Mouse (Mus musculus) left cerebral cortex, adult 18-20 months (tissue): ENCODE data around the gene Mmel1. TPM values are rescaled to one million over a fixed set of nuclear protein-coding genes. Genes with fewer than 3 reads are reported as not detected.

ENCODE experiments used
- DNase-seq, 2 experiments: peaks; one replicate each; pipeline ENCODE4 v3.0.0; 2021 to 2022; ENCODE audit warnings: low spot score in 2 of 2, mixed read lengths in 1 of 2
- total RNA-seq, 2 experiments: library from RNA; stranded (reverse); gene quantifications; 2 replicates each; pipeline ENCODE4 v1.2.3; 2021

The Mmel1 gene
- total RNA-seq, 2 experiments from 2014 or later: 0.60 to 0.70 TPM

- no peak for DNase-seq
Measured at GRCm38 (mm10) chr4:154934800-154935199, 65.4 kb downstream of the Mmel1 start.

- no peak for DNase-seq
Measured at GRCm38 (mm10) chr4:154935788-154936187, 66.4 kb downstream of the Mmel1 start.

- no peak for DNase-seq
Measured at GRCm38 (mm10) chr4:154936542-154937255, 67.3 kb downstream of the Mmel1 start.

- DNase-seq: no peak
Measured at GRCm38 (mm10) chr4:154937746-154938145, 68.4 kb downstream of the Mmel1 start.

- no peak for DNase-seq
Measured at GRCm38 (mm10) chr4:154940156-154940555, 70.8 kb downstream of the Mmel1 start.

GRCm38 (mm10) chr4:154941831-154942230, 72.4 kb downstream of the Mmel1 start:
- DNase-seq: no peak

- no peak for DNase-seq
Measured at GRCm38 (mm10) chr4:154942632-154943322, 73.4 kb downstream of the Mmel1 start.

GRCm38 (mm10) chr4:154943323-154944039, 74.1 kb downstream of the Mmel1 start:
- no peak for DNase-seq

- DNase-seq: peak; percentile 68 to 73
Measured at GRCm38 (mm10) chr4:154944121-154944590, 74.8 kb downstream of the Mmel1 start.

Other genes starting within 250 kb of the Mmel1 start
- gene Prdm16, start 232.7 kb upstream of the Mmel1 start, total RNA-seq: 1 to 10 TPM; 8.3 to 8.8 TPM
- not detected for gene Actrt2, start 201.7 kb upstream of the Mmel1 start, total RNA-seq
- 1 to 10 TPM; 1.9 to 2.0 TPM for gene Ttc34, start 32.1 kb upstream of the Mmel1 start, total RNA-seq
- 10 to 100 TPM; 67.7 to 70.2 TPM for gene Fam213b, start 29.6 kb downstream of the Mmel1 start, total RNA-seq
- 1 to 10 TPM; 2.0 to 2.1 TPM for gene Tnfrsf14, start 59.0 kb downstream of the Mmel1 start, total RNA-seq
- 10 to 100 TPM; 35.7 to 36.1 TPM for gene Hes5, start 91.3 kb downstream of the Mmel1 start, total RNA-seq
- gene Pank4, start 94.5 kb downstream of the Mmel1 start, total RNA-seq: 10 to 100 TPM; 38.3 to 46.8 TPM
- gene Plch2, start 187.2 kb downstream of the Mmel1 start, total RNA-seq: 10 to 100 TPM; 69.2 to 88.5 TPM
- 10 to 100 TPM; 18.5 to 19.2 TPM for gene Pex10, start 197.4 kb downstream of the Mmel1 start, total RNA-seq
- gene Rer1, start 216.8 kb downstream of the Mmel1 start, total RNA-seq: 10 to 100 TPM; 64.6 to 64.7 TPM
- gene Morn1, start 217.0 kb downstream of the Mmel1 start, total RNA-seq: 10 to 100 TPM in 1 of 2 experiments, 1 to 10 TPM in 1; 9.0 to 10.4 TPM